Mouse (Mus musculus) forebrain, postnatal 0 days (tissue): Measurements from ENCODE around the gene Cdhr3. TPM values are rescaled to one million over a fixed set of nuclear protein-coding genes. Genes with fewer than 3 reads are reported as not detected.
A peak's percentile ranks its signal among the peaks of the same experiment; 100 is the strongest.

ENCODE experiments used
- ATAC-seq: fragments of 200-750 bp; cut with Nextera tagmentation; 2 replicates; pipeline ENCODE4 v1.8.0; 2017; ENCODE audit warnings: mild to moderate bottlenecking, moderate library complexity
- DNase-seq: peaks from one replicate; pipeline ENCODE4 v3.0.0-alpha.2; 2015
- H3K27ac ChIP-seq: fragments of 300-500 bp; sonication (generic); 2 replicates; pipeline ENCODE4 v1.5.1; 2014; ENCODE audit warnings: low read depth, mild to moderate bottlenecking, antibody characterized with exemption, low read length, moderate library complexity, mixed read lengths
- H3K27me3 ChIP-seq: fragments of 300-500 bp; sonication (generic); 2 replicates; pipeline ENCODE4 v1.6.1; 2014; ENCODE audit warnings: mild to moderate bottlenecking, low read length, mixed read lengths; ENCODE audit not compliant: insufficient read depth
- H3K36me3 ChIP-seq: fragments of 300-500 bp; sonication (generic); 2 replicates; pipeline ENCODE4 v1.6.1; 2014; ENCODE audit warnings: mild to moderate bottlenecking, moderate library complexity; ENCODE audit not compliant: insufficient read depth
- H3K4me1 ChIP-seq: fragments of 300-500 bp; sonication (generic); 2 replicates; pipeline ENCODE4 v1.6.1; 2014; ENCODE audit warnings: antibody characterized with exemption; ENCODE audit not compliant: insufficient read depth
- H3K4me2 ChIP-seq: fragments of 300-500 bp; sonication (generic); 2 replicates; pipeline ENCODE4 v1.6.1; 2014; ENCODE audit warnings: low read depth, mild to moderate bottlenecking, moderate library complexity
- H3K4me3 ChIP-seq: fragments of 300-500 bp; sonication (generic); 2 replicates; pipeline ENCODE4 v1.5.1; 2014; ENCODE audit warnings: low read depth, low read length, mixed read lengths
- H3K9ac ChIP-seq: fragments of 300-500 bp; sonication (generic); 2 replicates; pipeline ENCODE4 v1.6.1; 2014; ENCODE audit warnings: mild to moderate bottlenecking
- H3K9me3 ChIP-seq: fragments of 300-500 bp; sonication (generic); 2 replicates; pipeline ENCODE4 v1.6.1; 2016; ENCODE audit warnings: low read length
- CTCF ChIP-seq: sonication (generic); IDR thresholded peaks from 2 replicates; pipeline ENCODE4 v1.5.1; 2016; ENCODE audit warnings: antibody characterized with exemption, control low read depth, low read depth
- WGBS: fragments of 180-500 bp; shearing (Covaris S2); extraction: QIAGEN DNeasy Blood & Tissue Kit; methylation state at CpG from one replicate; pipeline ENCODE4 v1.1.7; 2014; 5-methylcytosine and 5-hydroxymethylcytosine counted together
- polyA plus RNA-seq: library from polyadenylated mRNA; unstranded; fragments of >200 nt; fragmentation: Nextera tagmentation; extraction: Ambion mirVana; gene quantifications from 2 replicates; pipeline ENCODE4 v1.2.1, GENCODE M21; 2015
- total RNA-seq: library from RNA; depleted of rRNA; stranded (reverse); fragments of >200 nt; gene quantifications from 2 replicates; pipeline ENCODE4 v1.2.3, GENCODE M21; 2014; rRNA removed

Gene Cdhr3
- 0.54 and 0.81 TPM in 2 replicates for total RNA-seq
- polyA plus RNA-seq = 0.62 and 0.85 TPM in 2 replicates

DNA sequence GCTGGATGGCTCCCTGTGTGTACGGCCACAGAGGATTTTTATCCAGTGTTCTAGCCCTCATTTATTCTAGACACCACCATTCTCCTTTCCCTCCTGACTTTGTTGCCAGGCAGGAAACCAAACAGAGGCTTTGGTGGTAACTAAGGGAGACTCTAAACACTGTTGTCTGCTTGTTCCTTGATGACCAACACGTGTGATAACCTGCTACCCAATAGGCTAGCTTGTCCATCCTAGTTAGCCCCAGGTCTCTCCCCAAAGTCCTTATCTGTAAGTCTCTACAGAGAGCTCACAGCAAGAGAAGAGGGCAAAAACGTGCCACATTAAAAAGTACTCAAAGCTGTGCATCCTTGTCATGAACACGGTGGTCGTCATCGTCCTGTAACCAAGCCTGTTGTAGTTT, at the start of gene Cdhr3:
Cdhr3 (minus strand) TSS at position 101 of the 400 bp plus-strand sequence.
- DNase-seq (no peak), ATAC-seq (no peak)
- no peaks in the 10 kb centered on the region for H3K36me3 ChIP-seq
- H3K4me1 ChIP-seq = no peaks in the 10 kb centered on the region
- H3K9ac ChIP-seq = no peak within 1 kb of the TSS
- no peaks in the 10 kb centered on the region for H3K9me3 ChIP-seq
- 79% methylated on average over 6 of the region's 6 CpGs for WGBS
- no peak within 1 kb of the TSS for H3K4me3 ChIP-seq
- no peak for TF ChIP-seq CTCF
- H3K27ac ChIP-seq = no peak within 1 kb of the TSS
- H3K27me3 ChIP-seq = no peaks in the 10 kb centered on the region
- no peak within 1 kb of the TSS for H3K4me2 ChIP-seq

DNA sequence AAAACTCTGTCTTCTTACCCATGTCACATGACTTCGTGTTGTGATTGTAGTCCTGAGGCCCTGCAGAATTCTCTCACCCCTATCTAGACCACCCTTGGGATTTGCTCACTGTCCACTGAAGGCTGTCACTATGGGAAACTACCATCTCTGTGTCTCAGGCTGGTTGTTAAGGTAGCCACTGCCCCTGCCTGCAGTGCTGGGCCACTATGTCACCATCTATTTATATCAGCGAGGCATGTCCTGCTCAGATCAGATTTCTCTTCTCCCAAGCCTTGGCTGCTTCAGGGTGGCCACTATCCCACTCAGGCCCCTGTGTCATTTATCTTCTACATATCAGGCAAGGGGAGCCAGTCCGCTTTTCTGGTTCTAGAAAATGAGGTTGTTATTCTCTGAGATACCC, 46.4 kb upstream of the Cdhr3 start:
- Histone ChIP-seq H3K36me3 (no peaks in the 10 kb centered on the region; the same call in 1 of the 2 replicates), H3K4me2 (no peak overlapping the region), H3K4me1 (no peaks in the 10 kb centered on the region), H3K9me3 (no peaks in the 10 kb centered on the region), H3K9ac (no peak overlapping the region), H3K27me3 (no peaks in the 10 kb centered on the region), H3K4me3 (no peak overlapping the region), H3K27ac (no peak overlapping the region)
- no peak for DNase-seq
- 92% methylated on average over 3 of the region's 3 CpGs for WGBS
- TF ChIP-seq CTCF = no peak
- no peak for ATAC-seq

DNA sequence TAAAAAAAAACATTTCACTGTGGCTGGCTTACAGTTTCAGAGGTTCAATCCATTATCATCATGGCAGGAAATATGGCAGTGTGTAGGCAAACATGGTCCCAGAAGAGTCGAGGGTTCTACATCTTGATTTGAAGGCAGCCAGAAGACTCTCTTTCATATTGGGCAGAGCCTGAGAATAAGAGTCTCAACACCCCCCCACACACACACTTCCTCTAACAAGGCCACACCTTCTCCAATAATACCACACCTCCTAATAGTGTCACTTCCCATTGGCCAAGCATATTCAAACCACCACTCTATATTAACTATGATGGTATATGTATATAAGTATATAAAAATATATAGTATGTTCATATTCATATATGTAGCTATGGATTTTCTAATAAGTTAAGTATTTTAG, 45.2 kb upstream of the Cdhr3 start:
- Histone ChIP-seq H3K36me3 (no peaks in the 10 kb centered on the region; the same call in 1 of the 2 replicates), H3K27me3 (no peaks in the 10 kb centered on the region), H3K9ac (no peak overlapping the region), H3K4me3 (no peak overlapping the region), H3K9me3 (no peaks in the 10 kb centered on the region), H3K4me2 (no peak overlapping the region), H3K27ac (no peak overlapping the region), H3K4me1 (no peaks in the 10 kb centered on the region)
- ATAC-seq (no peak), DNase-seq (no peak)
- WGBS = 95% methylated on average over 1 of the region's 1 CpGs
- TF ChIP-seq CTCF = no peak

DNA sequence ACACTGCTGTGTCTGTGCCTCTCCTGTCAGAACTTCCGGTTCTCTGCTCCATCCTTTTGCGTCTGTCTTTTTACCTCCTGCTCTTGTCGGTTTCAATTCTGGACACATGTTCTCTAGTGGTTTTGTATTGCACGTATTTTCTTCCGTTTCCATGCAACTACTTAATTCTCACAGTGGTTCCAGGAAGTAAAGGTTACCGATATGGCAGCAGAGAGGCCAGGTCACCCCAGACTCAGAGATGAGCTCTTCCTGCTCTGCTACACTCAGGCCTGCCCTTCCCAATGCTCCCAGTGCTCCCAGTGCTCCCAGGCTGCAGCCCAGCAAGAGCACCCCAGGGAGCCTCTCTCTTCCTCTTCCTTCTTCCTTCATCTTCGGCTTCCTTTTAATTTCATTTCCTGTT, 39.1 kb upstream of the Cdhr3 start:
- 73% methylated on average over 7 of the region's 7 CpGs for WGBS
- TF ChIP-seq CTCF = no peak
- Histone ChIP-seq H3K9me3 (no peaks in the 10 kb centered on the region), H3K9ac (no peak overlapping the region), H3K27ac (no peak overlapping the region), H3K4me3 (no peak overlapping the region), H3K36me3 (no peaks in the 10 kb centered on the region), H3K27me3 (no peaks in the 10 kb centered on the region), H3K4me2 (no peak overlapping the region), H3K4me1 (no peaks in the 10 kb centered on the region)
- ATAC-seq (no peak), DNase-seq (no peak)

DNA sequence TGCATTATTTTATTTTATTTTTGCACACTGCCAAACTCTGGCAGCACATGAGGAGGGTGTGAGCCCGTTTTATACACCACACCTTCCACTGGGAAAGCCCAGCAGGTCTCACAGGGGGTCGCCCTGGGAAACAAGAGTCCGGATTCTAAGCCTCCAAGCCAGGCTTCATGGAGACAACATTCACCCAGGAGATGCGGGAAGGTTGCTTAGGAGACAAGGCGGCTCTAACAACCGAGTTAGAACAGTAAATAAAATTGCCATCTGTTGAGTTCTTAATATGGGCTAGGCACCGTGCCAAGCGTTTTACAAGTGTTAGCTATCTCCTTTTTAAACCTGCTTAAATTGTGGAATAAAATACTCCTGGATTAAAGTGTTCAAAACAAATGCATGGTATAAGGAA, 37.7 kb upstream of the Cdhr3 start:
- H3K36me3 ChIP-seq = no peaks in the 10 kb centered on the region
- no peak overlapping the region for H3K4me2 ChIP-seq
- no peak overlapping the region for H3K4me3 ChIP-seq
- H3K27ac ChIP-seq = peak overlapping the region; percentile 78
- WGBS = 22% methylated on average over 8 of the region's 8 CpGs
- ATAC-seq = peak; percentile 71
- DNase-seq = peak; percentile 85
- H3K9ac ChIP-seq = no peak overlapping the region
- H3K27me3 ChIP-seq = no peaks in the 10 kb centered on the region
- TF ChIP-seq CTCF = no peak
- no peaks in the 10 kb centered on the region for H3K9me3 ChIP-seq
- no peaks in the 10 kb centered on the region for H3K4me1 ChIP-seq

DNA sequence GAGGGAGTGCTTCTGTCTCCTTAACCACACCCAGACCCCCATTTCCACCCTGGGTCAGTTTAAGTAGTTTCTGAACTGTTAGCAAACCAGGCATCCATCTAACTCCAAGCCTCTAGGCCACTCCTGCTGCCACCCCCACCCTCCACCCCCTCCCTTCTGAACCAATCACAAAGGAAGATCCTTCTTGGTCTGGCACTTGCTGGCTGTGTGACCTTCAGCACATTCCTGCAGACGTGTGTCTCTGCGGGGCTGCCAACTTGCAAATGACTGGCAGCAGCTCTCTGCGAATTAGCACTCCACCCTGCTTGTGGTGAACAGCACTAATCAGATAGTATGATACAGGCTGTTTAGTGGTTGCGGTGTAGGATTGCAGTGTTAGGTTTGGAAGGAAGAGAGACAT, 36.7 kb upstream of the Cdhr3 start:
- ATAC-seq = peak; percentile 32
- H3K9me3 ChIP-seq = no peaks in the 10 kb centered on the region
- H3K4me2 ChIP-seq = no peak overlapping the region
- H3K4me1 ChIP-seq = no peaks in the 10 kb centered on the region
- peak; percentile 43 for DNase-seq
- H3K9ac ChIP-seq = no peak overlapping the region
- TF ChIP-seq CTCF = no peak
- H3K4me3 ChIP-seq = no peak overlapping the region
- H3K36me3 ChIP-seq = no peaks in the 10 kb centered on the region
- WGBS = 14% methylated on average over 4 of the region's 4 CpGs
- no peak overlapping the region for H3K27ac ChIP-seq
- no peaks in the 10 kb centered on the region for H3K27me3 ChIP-seq

DNA sequence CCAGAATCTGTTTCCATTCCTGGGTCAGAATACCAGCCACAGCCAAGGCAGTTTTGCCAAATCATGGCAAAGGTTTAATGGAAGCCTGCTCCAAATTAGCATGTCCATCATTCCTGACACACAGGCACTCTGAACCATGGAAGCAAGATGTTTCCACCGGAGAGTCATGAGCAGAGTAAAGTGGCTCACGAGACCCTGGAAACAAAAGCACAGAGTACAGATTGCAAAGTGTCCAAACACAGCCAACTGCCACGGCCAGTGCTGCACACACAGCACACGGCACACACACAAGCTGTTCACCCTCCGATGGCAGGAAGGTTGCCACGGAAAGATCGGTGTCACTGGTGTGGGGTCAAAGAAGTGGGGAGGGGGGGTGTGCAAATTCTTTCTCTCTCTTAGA, 36.0 kb upstream of the Cdhr3 start:
- no peak for TF ChIP-seq CTCF
- no peak overlapping the region for H3K4me2 ChIP-seq
- H3K27me3 ChIP-seq = no peaks in the 10 kb centered on the region
- WGBS = 27% methylated on average over 7 of the region's 7 CpGs
- H3K4me1 ChIP-seq = no peaks in the 10 kb centered on the region
- H3K27ac ChIP-seq = no peak overlapping the region
- no peaks in the 10 kb centered on the region for H3K36me3 ChIP-seq
- DNase-seq (no peak), ATAC-seq (peak; percentile 33; the same call in 1 of the 2 replicates)
- no peak overlapping the region for H3K9ac ChIP-seq
- H3K9me3 ChIP-seq = no peaks in the 10 kb centered on the region
- no peak overlapping the region for H3K4me3 ChIP-seq
